Comparison of ENCODE assay signal across 18 mouse cellular contexts in the genomic region with DNA sequence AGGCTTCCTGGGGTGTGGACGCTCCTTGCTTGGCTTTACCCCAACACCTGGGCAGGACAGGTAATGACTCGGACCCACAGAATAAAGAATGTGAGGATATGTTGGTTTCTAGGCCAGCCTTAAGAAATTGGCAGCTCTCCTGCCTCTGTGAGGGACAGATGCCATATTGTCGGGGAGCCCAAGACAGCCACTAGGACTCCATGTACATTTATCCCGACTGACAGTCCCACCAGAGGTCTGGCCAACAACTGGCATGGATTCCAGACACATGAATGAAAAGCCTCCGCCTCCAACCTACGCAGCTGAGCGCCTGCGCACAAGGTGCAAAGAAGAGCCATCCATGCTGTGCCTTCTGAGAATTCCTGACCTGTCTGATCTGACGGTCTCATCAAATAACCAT. TPM values are rescaled to one million over a fixed set of nuclear protein-coding genes. Genes with fewer than 3 reads are reported as not detected.
DNase-seq lines count a peak whose midpoint lies in the region; ATAC-seq lines count a peak whose summit lies in the region.
"Had no signal": no experiment of that assay in that cellular context is flagged by ENCODE, and none has a peak within 500 bp of the region (broad histone marks: within the 10 kb centered on the region; RNA-seq: fewer than 3 reads in every experiment).

No protein-coding gene starts in this region.

- DNase-seq in frontal cortex, postnatal 10 days (ENCODE audit: low spot score in 2 of 2) = no peak
- peak; percentile 74 for DNase-seq in left cerebral cortex, postnatal 4 days
- DNase-seq in left cerebral cortex, adult 9 months (ENCODE audit: low spot score in 2 of 2) = no peak
- DNase-seq: embryo, embryonic 11 days; forebrain, postnatal 0 days; heart, adult 11 months; heart, postnatal 14 days; lung, postnatal 4 days; thymus, postnatal 14 days had no signal

- H3K4me3 ChIP-seq in hindbrain, embryonic 15.5 days = no peak overlapping the region
- H3K4me3 ChIP-seq in neural tube, embryonic 15.5 days (replicated peaks) = no peak overlapping the region
- H3K4me3 ChIP-seq: heart, embryonic 12.5 days; lung, embryonic 15.5 days had no signal

- no peak overlapping the region for H3K4me2 ChIP-seq in hindbrain, embryonic 15.5 days
- no peak overlapping the region for H3K4me2 ChIP-seq in neural tube, embryonic 15.5 days
- H3K4me2 ChIP-seq: heart, embryonic 12.5 days; lung, embryonic 15.5 days; midbrain, embryonic 11.5 days had no signal

- no peak overlapping the region for H3K9ac ChIP-seq in hindbrain, embryonic 15.5 days
- no peak overlapping the region for H3K9ac ChIP-seq in neural tube, embryonic 15.5 days (replicated peaks)
- H3K9ac ChIP-seq: forebrain, postnatal 0 days; heart, embryonic 12.5 days; liver, embryonic 14.5 days; lung, embryonic 15.5 days had no signal

- peaks cover 55% of the 10 kb centered on the region for H3K4me1 ChIP-seq in hindbrain, embryonic 15.5 days (replicated peaks)
- H3K4me1 ChIP-seq in neural tube, embryonic 15.5 days = peaks cover 44% of the 10 kb centered on the region

- H3K36me3 ChIP-seq in hindbrain, embryonic 15.5 days = no peaks in the 10 kb centered on the region
- H3K36me3 ChIP-seq in neural tube, embryonic 15.5 days = no peaks in the 10 kb centered on the region
- H3K36me3 ChIP-seq: heart, embryonic 12.5 days; lung, embryonic 15.5 days had no signal

- WGBS in hindbrain, embryonic 15.5 days = 69% methylated on average over 9 of the region's 9 CpGs
- WGBS in neural tube, embryonic 15.5 days = 75% methylated on average over 9 of the region's 9 CpGs

- ATAC-seq in frontal cortex, adult (ENCODE audit: low TSS enrichment) = peak; percentile 10; the same call in 1 of the 2 replicates
- no peak for ATAC-seq in hindbrain, embryonic 15.5 days (ENCODE audit: low FRiP score, low read depth)
- no peak for ATAC-seq in neural tube, embryonic 15.5 days (ENCODE audit: low FRiP score)
- ATAC-seq in megakaryocyte-erythroid progenitor cell, adult 5-6 weeks (replicated peaks; ENCODE audit: low FRiP score, low TSS enrichment, poor library complexity, severe bottlenecking) = no peak
- ATAC-seq: forebrain, postnatal 0 days; inflammation-experienced regulatory T-cells, adult 6 months had no signal

- no peaks in the 10 kb centered on the region for H3K9me3 ChIP-seq in hindbrain, embryonic 15.5 days
- no peaks in the 10 kb centered on the region for H3K9me3 ChIP-seq in neural tube, embryonic 15.5 days (replicated peaks)
- H3K9me3 ChIP-seq: heart, embryonic 12.5 days; lung, embryonic 15.5 days had no signal

- H3K27me3 ChIP-seq in hindbrain, embryonic 15.5 days = no peaks in the 10 kb centered on the region
- H3K27me3 ChIP-seq in neural tube, embryonic 15.5 days (replicated peaks) = no peaks in the 10 kb centered on the region
- H3K27me3 ChIP-seq: heart, embryonic 12.5 days; lung, embryonic 15.5 days had no signal

- H3K27ac ChIP-seq in hindbrain, embryonic 15.5 days (replicated peaks) = peak overlapping the region; percentile 55
- peak overlapping the region; percentile 72 for H3K27ac ChIP-seq in neural tube, embryonic 15.5 days (replicated peaks)
- H3K27ac ChIP-seq: liver, embryonic 14.5 days; lung, embryonic 15.5 days had no signal

- intact Hi-C loops in left cerebral cortex, postnatal 4 days (cut with DNase I) = no loop called here

RNA-seq across cellular contexts. Expression of gene Selenon, which starts 48.1 kb away (rescaled TPM):
- 10 to 100 TPM; 30.2 to 30.4 TPM for total RNA-seq in left cerebral cortex, postnatal 4 days (2021)
- polyA plus RNA-seq in hindbrain, embryonic 15.5 days (2015; fragmentation: Nextera tagmentation; extraction: Ambion mirVana) = 31.2 and 32.0 TPM in 2 replicates
- 8.4 and 19.4 TPM in 2 replicates for polyA plus RNA-seq in neural tube, embryonic 15.5 days (2015; fragmentation: Nextera tagmentation; extraction: Ambion mirVana)
- 17.7 and 18.4 TPM in 2 replicates for total RNA-seq in megakaryocyte-erythroid progenitor cell, adult 5-6 weeks (2014; fragmentation: Nextera tagmentation)
- total RNA-seq in megakaryocyte-erythroid progenitor cell, adult 5-6 weeks (2017) = 1.6 and 3.6 TPM in 2 replicates
